Mouse (Mus musculus) thymus, adult 2 months (tissue): ENCODE measurements around the gene Prpf40a. TPM values are rescaled to one million over a fixed set of nuclear protein-coding genes. Genes with fewer than 3 reads are reported as not detected.

Source experiments
- DNase-seq: peaks from one replicate; pipeline ENCODE4 v3.0.0; 2021
- H3K27ac ChIP-seq: fragments of 200-500 bp; 2 replicates; pipeline ENCODE4 v1.5.1; 2012; ENCODE audit warnings: low read length, control low read depth; ENCODE audit not compliant: control insufficient read depth, insufficient read depth
- H3K27me3 ChIP-seq: fragments of 200-500 bp; 2 replicates; pipeline ENCODE4 v1.6.1; 2012; ENCODE audit warnings: mild to moderate bottlenecking, low read length, moderate library complexity, mixed read lengths; ENCODE audit not compliant: control insufficient read depth, insufficient read depth
- H3K36me3 ChIP-seq: fragments of 200-500 bp; 2 replicates; pipeline ENCODE4 v1.6.1; 2012; ENCODE audit warnings: mild to moderate bottlenecking, low read length, moderate library complexity; ENCODE audit not compliant: control insufficient read depth, insufficient read depth
- H3K4me1 ChIP-seq: fragments of 200-500 bp; replicated peaks from 2 replicates; pipeline ENCODE4 v1.6.1; 2012; ENCODE audit warnings: low read length; ENCODE audit not compliant: control insufficient read depth, insufficient read depth
- H3K4me3 ChIP-seq: fragments of 200-500 bp; 2 replicates; pipeline ENCODE4 v1.5.1; 2012; ENCODE audit warnings: mild to moderate bottlenecking, low read length, control low read depth, moderate library complexity; ENCODE audit not compliant: control insufficient read depth, insufficient read depth
- CTCF ChIP-seq: fragments of 200-500 bp; IDR thresholded peaks from 2 replicates; pipeline ENCODE4 v1.5.1; 2012; ENCODE audit warnings: mild to moderate bottlenecking, control low read depth, low read length, moderate library complexity, borderline replicate concordance; ENCODE audit not compliant: control insufficient read depth, poor library complexity, insufficient read depth; ENCODE audit errors: extremely low read depth
- POLR2A ChIP-seq: fragments of 200-500 bp; IDR thresholded peaks from 2 replicates; pipeline ENCODE4 v1.6.1; 2012; ENCODE audit warnings: mild to moderate bottlenecking, low read length, control low read depth, moderate library complexity; ENCODE audit not compliant: control insufficient read depth, poor library complexity, insufficient read depth; ENCODE audit errors: extremely low read depth
- WGBS: fragments of 180-500 bp; shearing (Covaris S2); methylation state at CpG from one replicate; pipeline ENCODE4 v1.1.7; 2018; 5-methylcytosine and 5-hydroxymethylcytosine counted together
- polyA plus RNA-seq: library from polyadenylated mRNA; depleted of rRNA; stranded (reverse); fragments of >200 nt; gene quantifications from 2 replicates; pipeline ENCODE4 v1.2.3, GENCODE M21; 2012

Prpf40a gene
- polyA plus RNA-seq, 1 experiment, result 58.2 TPM

DNA sequence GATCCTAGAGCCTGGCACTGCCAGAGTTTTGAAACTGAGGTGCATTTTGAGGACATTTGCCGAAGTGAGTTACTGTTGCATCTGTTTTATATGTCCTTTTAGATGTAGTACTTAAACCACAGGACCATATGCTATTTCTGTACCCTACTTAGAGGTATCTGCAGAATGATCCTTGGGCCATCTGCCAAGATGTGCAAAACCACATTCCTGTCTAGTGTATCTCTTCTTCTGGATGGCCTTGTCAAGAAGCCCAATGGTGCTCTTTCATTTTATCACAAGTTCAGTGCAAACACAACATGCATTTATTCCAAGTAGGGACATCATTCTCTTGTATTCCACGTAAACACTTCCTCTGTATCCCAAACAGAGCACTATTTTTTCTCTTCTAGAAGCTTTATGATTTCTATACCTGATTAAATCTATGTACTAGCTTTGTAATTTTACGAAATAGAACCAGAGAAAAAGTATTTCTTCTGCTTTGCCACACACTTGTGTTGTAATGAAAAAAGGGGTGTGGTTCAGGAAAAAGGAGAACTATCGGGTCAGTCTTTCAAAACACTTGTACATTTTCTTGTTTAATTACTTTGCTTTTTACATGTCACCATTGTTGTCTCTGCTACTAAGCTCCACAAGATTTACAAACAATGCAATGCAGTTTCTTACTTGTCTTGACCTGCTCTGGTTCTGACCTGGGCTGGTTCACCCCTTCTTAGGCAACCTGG is 9.2 kb upstream of the Prpf40a start:
- Histone ChIP-seq H3K27me3 (no peaks in the 10 kb centered on the region), H3K4me3 (no peak overlapping the region), H3K4me1 (no peaks in the 10 kb centered on the region), H3K27ac (no peak overlapping the region), H3K36me3 (peaks cover 7% of the 10 kb centered on the region; the same call in 1 of the 2 replicates)
- no peak for DNase-seq
- WGBS, result 69% methylated on average over 4 of the region's 4 CpGs
- TF ChIP-seq POLR2A (no peak), CTCF (no peak)

DNA sequence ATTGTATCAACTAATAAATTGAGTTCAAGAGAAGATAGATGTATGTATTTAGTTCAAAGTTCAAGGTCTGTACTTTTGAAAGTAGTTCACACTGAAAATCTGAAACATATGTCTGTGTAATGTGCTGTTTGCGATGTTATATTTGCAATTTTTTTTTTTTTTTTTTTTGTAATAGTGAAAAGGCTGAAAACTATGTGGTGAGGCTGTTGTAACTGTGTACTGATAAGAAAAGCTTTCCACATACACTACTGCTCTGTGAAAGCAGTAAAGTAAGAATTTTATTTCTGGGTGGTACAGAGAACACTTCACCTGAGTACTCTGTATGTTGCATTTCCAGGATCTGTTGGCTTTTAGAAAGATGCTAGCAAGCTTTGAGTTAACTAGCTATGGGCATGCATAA is 8.1 kb upstream of the Prpf40a start:
- TF ChIP-seq CTCF (no peak), POLR2A (no peak)
- no peak for DNase-seq
- 98% methylated on average over 1 of the region's 1 CpGs for WGBS
- Histone ChIP-seq H3K4me1 (no peaks in the 10 kb centered on the region), H3K4me3 (no peak overlapping the region), H3K27ac (no peak overlapping the region), H3K27me3 (no peaks in the 10 kb centered on the region), H3K36me3 (peaks cover 7% of the 10 kb centered on the region)

DNA sequence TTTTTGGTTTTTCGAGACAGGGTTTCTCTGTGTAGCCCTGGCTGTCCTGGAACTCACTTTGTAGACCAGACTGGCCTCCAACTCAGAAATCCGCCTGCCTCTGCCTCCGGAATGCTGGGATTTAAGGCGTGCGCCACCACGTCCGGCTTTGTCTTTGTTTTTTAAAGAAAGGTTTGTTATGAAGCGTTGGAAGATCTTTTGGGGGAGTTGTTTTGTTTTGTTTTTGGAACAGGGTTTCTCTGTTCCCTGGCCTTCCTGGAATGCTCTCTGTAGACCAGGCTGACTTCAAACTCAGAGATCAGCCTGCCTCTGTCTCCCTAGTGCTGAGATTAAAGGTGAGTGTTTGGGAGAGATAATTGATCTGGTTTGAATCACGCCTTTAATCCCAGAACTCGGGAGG is 5.3 kb upstream of the Prpf40a start:
- H3K4me3 ChIP-seq, result no peak overlapping the region
- no peaks in the 10 kb centered on the region for H3K27me3 ChIP-seq
- DNase-seq, result no peak
- no peaks in the 10 kb centered on the region for H3K4me1 ChIP-seq
- 97% methylated on average over 10 of the region's 10 CpGs for WGBS
- H3K27ac ChIP-seq, result no peak overlapping the region
- peaks cover 7% of the 10 kb centered on the region for H3K36me3 ChIP-seq
- TF ChIP-seq CTCF (no peak), POLR2A (no peak)

DNA sequence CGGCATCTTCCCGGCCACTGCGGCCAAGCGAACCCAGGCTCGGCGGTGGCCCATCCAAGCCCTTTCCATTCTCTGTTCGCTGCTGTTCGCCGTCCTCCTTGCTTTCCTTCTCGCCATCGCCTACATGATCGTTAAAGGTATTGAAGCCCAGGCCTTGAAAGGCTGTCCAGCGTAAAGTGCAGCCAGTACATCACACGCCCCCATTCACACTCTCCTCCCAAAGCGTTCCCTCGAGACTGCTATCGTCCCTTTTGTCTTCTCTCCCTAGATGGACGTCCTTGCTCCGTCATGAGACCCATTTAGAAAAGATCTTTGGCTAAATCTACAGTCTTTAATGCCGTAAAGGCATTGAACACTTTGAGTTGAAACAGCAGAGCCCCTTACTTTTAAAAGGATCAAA is 1.3 kb upstream of the Prpf40a start:
- under 1% methylated on average over 20 of the region's 20 CpGs for WGBS
- no peak for TF ChIP-seq CTCF
- no peak; the same call in 1 of the 2 replicates for TF ChIP-seq POLR2A
- H3K36me3 ChIP-seq, result peaks cover 4% of the 10 kb centered on the region; the same call in 1 of the 2 replicates
- peaks cover 2% of the 10 kb centered on the region; the same call in 1 of the 2 replicates for H3K4me1 ChIP-seq
- H3K27me3 ChIP-seq, result no peaks in the 10 kb centered on the region
- peak overlapping the region; percentile 82 for H3K4me3 ChIP-seq
- DNase-seq, result no peak
- peak overlapping the region; percentile 43; the same call in 1 of the 2 replicates for H3K27ac ChIP-seq

DNA sequence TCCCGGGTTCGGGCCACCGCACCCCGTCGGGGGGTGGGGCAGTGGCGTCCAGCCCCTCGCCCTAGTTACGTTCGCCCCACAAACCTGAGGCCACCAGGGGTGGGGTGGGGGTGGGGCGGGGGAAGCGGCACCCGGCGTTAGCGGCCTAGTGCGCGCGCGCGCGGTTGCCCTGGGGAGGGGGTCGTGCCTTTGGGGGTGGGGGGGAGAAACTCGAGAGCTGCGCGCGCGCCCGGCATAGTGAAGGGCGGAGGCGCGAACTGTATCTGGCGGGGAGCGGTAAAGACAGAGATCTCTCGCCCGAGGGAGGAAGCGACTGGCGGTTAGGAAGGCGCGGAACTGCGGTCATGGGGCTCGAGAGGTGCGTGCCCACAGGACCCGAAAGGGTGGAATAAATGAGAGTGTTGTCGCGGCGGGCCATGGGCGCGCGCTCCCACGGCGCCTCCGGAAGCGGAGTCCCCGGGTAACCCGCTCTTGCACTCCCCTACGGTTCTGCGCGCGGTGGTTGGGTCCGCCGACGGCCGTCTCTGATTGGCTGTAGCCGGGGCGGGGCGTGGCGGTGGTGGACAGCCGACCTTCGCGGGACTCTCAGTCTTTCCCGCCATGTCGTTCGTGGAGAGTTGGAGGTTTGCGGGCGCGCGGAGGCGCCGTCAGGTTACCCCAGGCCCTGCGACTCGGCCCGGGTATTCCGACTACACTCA is 588 bp upstream of the Prpf40a start, which contains the start of gene Arl6ip6:
Gene Arl6ip6 (plus strand): TSS at position 204 of the 698 bp plus-strand sequence.
- Histone ChIP-seq H3K27me3 (no peaks in the 10 kb centered on the region), H3K4me3 (peak within 1 kb of the TSS; percentile 85), H3K4me1 (peaks cover 2% of the 10 kb centered on the region; the same call in 1 of the 2 replicates), H3K27ac (peak within 1 kb of the TSS; percentile 96), H3K36me3 (peaks cover 4% of the 10 kb centered on the region; the same call in 1 of the 2 replicates)
- TF ChIP-seq CTCF (peak; percentile 37; the same call in 1 of the 2 replicates), POLR2A (peak; percentile 47; the same call in 1 of the 2 replicates)
- WGBS, result under 1% methylated on average over 82 of the region's 82 CpGs
- peak; percentile 99 for DNase-seq

DNA sequence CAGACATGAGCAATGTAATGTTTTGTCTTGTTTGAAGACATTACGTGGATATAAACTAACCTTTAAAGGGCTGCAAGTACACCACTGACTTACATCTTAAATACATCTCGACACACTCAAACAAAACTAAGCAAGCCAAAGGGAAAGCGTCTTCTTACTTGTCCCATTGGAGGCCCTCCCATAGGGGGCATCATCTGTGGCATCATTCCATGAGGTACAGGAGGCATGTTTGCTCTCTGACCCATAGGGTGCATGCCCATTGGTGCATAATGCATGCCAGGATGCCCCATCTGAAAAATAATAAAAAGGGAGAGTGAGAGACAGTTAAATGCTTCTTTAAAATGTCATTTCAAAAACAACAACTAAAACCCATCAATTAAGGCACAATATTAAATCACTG is 1.3 kb downstream of the Prpf40a start:
- Histone ChIP-seq H3K27me3 (no peaks in the 10 kb centered on the region), H3K27ac (no peak overlapping the region), H3K4me3 (no peak overlapping the region), H3K36me3 (no peaks in the 10 kb centered on the region), H3K4me1 (peaks cover 2% of the 10 kb centered on the region; the same call in 1 of the 2 replicates)
- TF ChIP-seq CTCF (no peak), POLR2A (no peak)
- 81% methylated on average over 3 of the region's 3 CpGs for WGBS
- no peak for DNase-seq
